Mouse (Mus musculus): ENCODE measurements around the gene Gpr37l1. TPM values are rescaled to one million over a fixed set of nuclear protein-coding genes. Genes with fewer than 3 reads are reported as not detected.

Gpr37l1 gene
- polyA plus RNA-seq, 1 experiment: 0.46 TPM

DNA sequence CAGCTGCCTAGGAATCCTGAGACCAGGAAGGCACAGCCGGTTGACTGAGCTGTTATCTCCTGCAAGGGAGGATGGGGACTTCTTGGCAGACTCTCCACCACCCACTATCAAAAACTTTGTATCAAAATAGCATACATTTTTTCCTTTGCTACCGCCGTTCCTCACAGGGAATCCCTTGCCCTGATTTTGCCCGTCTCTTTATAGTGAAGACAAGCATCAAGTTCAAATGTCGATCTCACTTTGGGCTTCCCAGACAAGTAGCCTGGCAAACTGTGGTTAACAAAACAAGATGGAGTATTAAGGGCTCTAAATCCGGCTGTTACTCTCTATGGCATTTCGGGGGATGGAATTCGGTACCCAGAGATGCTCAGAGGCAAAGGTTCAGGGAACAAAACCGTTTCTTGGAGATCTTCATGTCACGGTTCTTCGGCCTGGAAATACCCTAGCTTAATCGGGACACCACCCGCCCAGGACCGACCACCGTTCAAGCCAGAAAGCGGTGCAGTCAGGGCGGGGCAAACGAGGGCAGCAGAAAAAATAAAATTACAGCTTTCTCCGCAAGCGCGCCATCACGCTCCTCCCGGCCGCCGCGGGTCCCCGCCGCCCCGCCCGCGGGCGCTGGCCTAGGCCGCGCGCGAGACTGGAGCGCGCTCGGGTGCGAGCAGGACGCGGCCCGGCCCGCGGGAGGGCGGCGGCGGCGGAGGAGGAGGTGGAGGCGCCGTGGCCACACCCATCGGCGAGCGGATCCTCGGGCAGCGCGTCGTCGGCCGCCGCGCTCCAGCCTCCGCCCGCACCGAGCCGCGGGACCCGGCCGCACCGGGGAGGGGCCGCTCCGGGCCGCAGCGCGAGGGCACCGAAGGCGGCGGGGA, 21.2 kb downstream of the Gpr37l1 start, which contains the start of gene Arl8a:
TSS of gene Arl8a (plus strand) at position 748 of the 869 bp plus-strand sequence.
- DNase-seq (ENCODE audit: low read depth): peak; percentile 93
- TF ChIP-seq CTCF (IDR thresholded peaks at IDR 0.05; ENCODE audit: borderline replicate concordance, extremely low read depth, insufficient read depth, insufficient read length) (no peak), POLR2A (IDR thresholded peaks at IDR 0.05; ENCODE audit: borderline replicate concordance, extremely low read depth, insufficient read depth, insufficient read length, poor library complexity, severe bottlenecking) (peak; percentile 96)

DNA sequence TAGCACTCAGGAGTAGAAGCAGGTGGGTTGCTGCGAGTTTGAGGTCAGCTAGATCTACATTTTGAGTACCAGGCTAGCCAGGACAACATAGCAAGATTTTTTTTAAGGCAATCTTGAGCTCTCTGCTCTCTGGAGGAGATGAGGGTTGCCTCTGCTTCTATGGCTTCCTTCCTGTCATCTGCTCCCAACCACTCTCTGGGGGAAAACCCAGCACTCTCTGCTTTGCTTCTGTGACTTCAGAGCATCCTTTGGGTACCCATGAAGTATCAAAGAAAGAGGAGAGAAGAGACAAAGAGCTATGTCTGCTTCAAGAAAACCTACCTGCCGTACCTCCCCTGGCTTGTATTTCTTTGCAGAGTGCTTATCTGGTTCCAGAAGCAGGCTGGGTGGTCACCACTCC, 23.5 kb downstream of the Gpr37l1 start:
- DNase-seq (ENCODE audit: low read depth): no peak
- TF ChIP-seq CTCF (IDR thresholded peaks at IDR 0.05; ENCODE audit: borderline replicate concordance, extremely low read depth, insufficient read depth, insufficient read length): no peak

GRCm38 (mm10) chr1:135142452-135142851, 25.0 kb downstream of the Gpr37l1 start:
- no peak for DNase-seq (ENCODE audit: low read depth)
- no peak for TF ChIP-seq POLR2A (IDR thresholded peaks at IDR 0.05; ENCODE audit: borderline replicate concordance, extremely low read depth, insufficient read depth, insufficient read length, poor library complexity, severe bottlenecking)
- TF ChIP-seq CTCF (IDR thresholded peaks at IDR 0.05; ENCODE audit: borderline replicate concordance, extremely low read depth, insufficient read depth, insufficient read length): no peak

DNA sequence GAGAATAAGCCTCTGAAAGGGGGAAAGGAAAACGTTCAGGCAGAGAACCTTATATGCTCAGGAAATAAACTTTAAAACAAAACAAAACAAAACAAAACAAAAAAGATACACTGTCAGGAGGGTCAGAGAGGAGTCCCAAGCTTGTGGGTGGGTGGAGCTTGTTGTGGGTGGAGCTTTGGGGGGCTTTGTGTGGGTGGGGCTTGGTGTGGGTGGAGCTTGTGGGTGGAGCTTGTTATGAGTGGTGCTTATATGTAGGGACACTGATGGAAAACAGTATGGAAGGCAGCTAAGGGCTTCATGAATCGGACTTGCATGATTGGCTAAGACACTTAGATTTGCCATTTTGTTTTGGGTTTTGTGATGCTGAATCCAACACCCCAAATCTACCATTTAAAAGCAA, 27.6 kb downstream of the Gpr37l1 start:
- DNase-seq (ENCODE audit: low read depth): no peak
- TF ChIP-seq CTCF (IDR thresholded peaks at IDR 0.05; ENCODE audit: borderline replicate concordance, extremely low read depth, insufficient read depth, insufficient read length): no peak
- TF ChIP-seq POLR2A (IDR thresholded peaks at IDR 0.05; ENCODE audit: borderline replicate concordance, extremely low read depth, insufficient read depth, insufficient read length, poor library complexity, severe bottlenecking): no peak

DNA sequence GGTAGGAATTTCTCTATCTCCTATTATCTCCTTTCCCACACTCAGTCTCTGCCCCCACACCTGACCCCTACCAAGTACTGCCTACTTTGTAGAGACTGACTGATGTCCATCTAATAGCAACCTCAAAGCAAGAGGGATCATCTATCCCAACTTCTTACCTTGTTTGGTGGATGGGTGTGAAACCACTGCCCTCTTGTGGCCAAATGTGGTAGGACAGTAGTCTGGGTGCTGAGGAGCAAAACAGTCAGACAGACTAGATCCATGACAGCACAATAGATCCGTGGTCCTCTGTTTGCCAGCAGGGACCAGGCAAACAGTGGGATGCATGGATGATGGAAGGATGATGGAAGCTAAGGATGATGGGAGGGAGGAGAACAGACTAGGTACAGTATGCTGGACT, 31.0 kb downstream of the Gpr37l1 start:
- TF ChIP-seq CTCF (IDR thresholded peaks at IDR 0.05; ENCODE audit: borderline replicate concordance, extremely low read depth, insufficient read depth, insufficient read length) (peak; percentile 90; the same call in 1 of the 2 replicates), POLR2A (IDR thresholded peaks at IDR 0.05; ENCODE audit: borderline replicate concordance, extremely low read depth, insufficient read depth, insufficient read length, poor library complexity, severe bottlenecking) (no peak)
- peak; percentile 90 for DNase-seq (ENCODE audit: low read depth)

DNA sequence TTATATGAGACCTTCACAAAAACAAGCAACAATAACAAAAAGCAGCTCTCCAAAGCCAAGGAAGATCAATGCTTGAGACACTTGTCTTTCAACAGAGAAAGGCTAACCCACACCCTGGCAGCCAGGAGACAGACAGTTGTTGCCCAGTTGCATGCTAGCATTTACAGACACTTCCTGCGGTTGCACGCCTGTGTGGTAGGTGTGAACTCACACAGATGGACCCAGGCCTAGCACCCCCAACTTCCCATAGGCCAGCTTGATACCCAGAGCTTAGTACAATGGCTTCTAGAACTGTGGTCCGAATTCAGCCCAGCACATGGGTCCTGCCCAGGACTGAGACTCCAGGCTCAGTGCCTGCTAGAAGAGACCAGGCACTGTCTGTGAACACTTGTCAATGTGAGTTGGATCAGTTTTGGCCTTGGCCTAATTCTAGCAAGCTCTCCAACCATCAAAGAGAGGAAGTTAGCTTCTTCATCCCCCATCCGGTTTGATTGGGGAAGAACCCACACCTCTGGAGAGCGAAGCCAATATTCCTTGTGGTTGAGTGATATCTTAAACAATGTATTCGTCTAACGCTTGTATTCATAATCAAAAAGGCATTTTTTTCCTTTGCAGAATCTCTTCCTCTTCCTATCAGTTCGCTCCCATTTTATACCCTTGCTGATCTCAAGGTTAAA, 32.2 kb downstream of the Gpr37l1 start:
- no peak for DNase-seq (ENCODE audit: low read depth)

GRCm38 (mm10) chr1:135133678-135134435, 33.6 kb downstream of the Gpr37l1 start:
- no peak for DNase-seq (ENCODE audit: low read depth)
- TF ChIP-seq POLR2A (IDR thresholded peaks at IDR 0.05; ENCODE audit: borderline replicate concordance, extremely low read depth, insufficient read depth, insufficient read length, poor library complexity, severe bottlenecking): no peak
- TF ChIP-seq CTCF (IDR thresholded peaks at IDR 0.05; ENCODE audit: borderline replicate concordance, extremely low read depth, insufficient read depth, insufficient read length): no peak

More for the DNA sequence above, 32.2 kb downstream of the Gpr37l1 start:
- TF ChIP-seq POLR2A (IDR thresholded peaks at IDR 0.05; ENCODE audit: borderline replicate concordance, extremely low read depth, insufficient read depth, insufficient read length, poor library complexity, severe bottlenecking) (no peak), CTCF (IDR thresholded peaks at IDR 0.05; ENCODE audit: borderline replicate concordance, extremely low read depth, insufficient read depth, insufficient read length) (no peak)

DNA sequence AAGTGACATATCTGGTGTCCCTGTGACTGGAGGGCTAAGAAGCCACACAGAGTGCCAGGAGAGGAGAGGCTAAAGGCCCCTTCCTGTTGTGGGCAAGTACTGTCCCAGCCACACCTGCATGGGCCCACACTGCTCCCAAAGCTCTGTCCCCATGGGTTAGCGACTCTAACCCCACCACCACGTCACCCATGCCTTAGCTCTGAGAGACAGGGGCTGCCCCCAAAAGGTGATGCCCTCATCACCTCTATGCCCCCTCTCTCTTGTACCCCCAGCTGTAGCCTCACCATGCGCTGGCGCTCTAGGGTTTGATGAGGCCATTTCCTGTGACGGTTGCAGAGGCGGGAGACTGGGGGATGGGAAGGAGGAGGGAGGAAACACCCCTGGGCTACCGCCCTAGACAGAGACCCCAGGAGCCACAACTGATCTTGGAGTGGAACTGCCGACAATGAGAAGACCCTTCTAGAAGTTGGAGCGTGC, 34.5 kb downstream of the Gpr37l1 start:
- DNase-seq (ENCODE audit: low read depth): no peak
- no peak for TF ChIP-seq POLR2A (IDR thresholded peaks at IDR 0.05; ENCODE audit: borderline replicate concordance, extremely low read depth, insufficient read depth, insufficient read length, poor library complexity, severe bottlenecking)
- no peak for TF ChIP-seq CTCF (IDR thresholded peaks at IDR 0.05; ENCODE audit: borderline replicate concordance, extremely low read depth, insufficient read depth, insufficient read length)

DNA sequence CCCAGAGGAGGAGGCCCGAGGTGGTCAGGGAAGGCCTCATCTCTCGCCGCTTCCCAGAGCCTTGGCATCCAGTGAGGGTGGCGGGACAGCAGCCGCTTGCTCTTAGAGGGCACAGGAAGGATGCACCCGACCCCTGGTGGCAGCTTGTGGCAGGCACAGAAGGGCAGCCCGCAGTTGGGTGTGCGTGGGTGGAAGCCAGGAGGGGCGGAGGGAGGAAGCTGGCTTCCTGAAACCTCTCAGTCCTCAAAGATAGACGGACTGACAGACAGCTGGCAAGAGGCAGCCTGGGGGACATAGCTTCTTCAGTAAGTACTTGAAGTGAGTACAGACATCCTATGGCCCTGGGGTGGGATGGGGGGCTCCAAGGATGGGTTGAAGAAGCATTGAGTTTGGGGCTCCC, 35.0 kb downstream of the Gpr37l1 start, which contains the start of gene Ptpn7:
TSS of gene Ptpn7 (plus strand) at position 228 of the 400 bp plus-strand sequence.
- peak; percentile 41 for DNase-seq (ENCODE audit: low read depth)
- no peak for TF ChIP-seq POLR2A (IDR thresholded peaks at IDR 0.05; ENCODE audit: borderline replicate concordance, extremely low read depth, insufficient read depth, insufficient read length, poor library complexity, severe bottlenecking)
- peak; percentile 58 for TF ChIP-seq CTCF (IDR thresholded peaks at IDR 0.05; ENCODE audit: borderline replicate concordance, extremely low read depth, insufficient read depth, insufficient read length)

GRCm38 (mm10) chr1:135131560-135131959, 35.9 kb downstream of the Gpr37l1 start:
- no peak for DNase-seq (ENCODE audit: low read depth)
- TF ChIP-seq CTCF (IDR thresholded peaks at IDR 0.05; ENCODE audit: borderline replicate concordance, extremely low read depth, insufficient read depth, insufficient read length): no peak
- TF ChIP-seq POLR2A (IDR thresholded peaks at IDR 0.05; ENCODE audit: borderline replicate concordance, extremely low read depth, insufficient read depth, insufficient read length, poor library complexity, severe bottlenecking): no peak

DNA sequence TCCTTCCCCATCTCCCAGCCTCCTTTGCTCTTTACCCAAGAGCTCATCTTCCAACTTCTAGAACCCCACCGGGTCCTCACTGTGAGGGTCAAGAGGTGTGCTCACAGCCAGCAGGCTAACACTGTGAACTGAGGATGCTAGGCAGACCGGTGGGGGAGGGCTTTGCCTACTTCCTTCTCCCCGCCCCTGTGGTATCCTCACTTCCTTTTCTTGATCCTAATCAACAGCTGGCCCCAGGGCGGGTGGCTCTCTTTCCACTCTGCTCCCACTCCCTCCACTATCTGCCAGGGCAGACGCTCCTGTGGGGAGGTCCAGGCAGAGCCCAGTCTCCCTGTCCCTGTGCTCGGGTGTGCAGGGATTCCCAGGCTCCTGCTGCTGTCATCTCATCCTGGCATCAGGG, 36.4 kb downstream of the Gpr37l1 start:
- TF ChIP-seq CTCF (IDR thresholded peaks at IDR 0.05; ENCODE audit: borderline replicate concordance, extremely low read depth, insufficient read depth, insufficient read length) (no peak), POLR2A (IDR thresholded peaks at IDR 0.05; ENCODE audit: borderline replicate concordance, extremely low read depth, insufficient read depth, insufficient read length, poor library complexity, severe bottlenecking) (no peak)
- DNase-seq (ENCODE audit: low read depth): no peak

Data from brain, embryonic 14.5 days (tissue).